Mouse (Mus musculus) E14TG2a.4 (cell line): ENCODE measurements around the gene Cfap54.

ENCODE experiments used
- CTCF ChIP-seq: conservative IDR thresholded peaks from 2 replicates; pipeline ENCODE4 v1.5.1; 2014; ENCODE audit warnings: low read length
- NANOG ChIP-seq: IDR thresholded peaks from 2 replicates; pipeline ENCODE4 v1.6.1; 2014; ENCODE audit warnings: borderline replicate concordance, low read length, mixed read lengths
- POU5F1 ChIP-seq: IDR thresholded peaks from 2 replicates; pipeline ENCODE4 v1.6.1; 2014; ENCODE audit warnings: low read length, borderline replicate concordance

- no peak for TF ChIP-seq CTCF
- TF ChIP-seq POU5F1 = no peak
- no peak for TF ChIP-seq NANOG
These were observed 35.2 kb upstream of the Cfap54 start for GRCm38 (mm10) chr10:93116636-93117035.
